ENCODE assay signal across 7 mouse cellular contexts in the genomic region with DNA sequence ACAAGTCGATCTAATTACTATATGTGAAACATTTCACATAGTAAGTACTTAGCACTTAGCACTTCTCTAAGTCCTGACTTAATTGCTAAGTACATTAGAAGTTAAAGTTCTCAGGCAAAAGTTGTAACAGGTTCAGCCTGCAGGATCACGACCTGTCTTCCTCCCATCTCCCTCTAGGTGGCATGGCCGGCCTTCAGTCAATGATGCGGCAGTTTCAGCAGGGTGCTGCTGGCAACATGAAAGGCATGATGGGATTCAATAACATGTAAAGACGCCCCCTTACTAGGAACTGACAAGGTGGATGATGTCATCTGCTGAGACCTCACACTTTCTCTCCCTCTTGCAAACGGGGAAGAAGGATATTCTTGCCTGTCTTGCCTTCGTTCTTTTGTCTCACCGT. TPM values are rescaled to one million over a fixed set of nuclear protein-coding genes. Genes with fewer than 3 reads are reported as not detected.
DNase-seq lines count a peak whose midpoint lies in the region; ATAC-seq and TF ChIP-seq lines count a peak whose summit lies in the region.
"Not testable (repeated sequence)": the region's sequence is repeated elsewhere in the genome, so short reads cannot be mapped to it uniquely, and the experiment has no call there.

No protein-coding gene starts in this region.

- H3K4me2 ChIP-seq in intestine, embryonic 16.5 days (ENCODE audit: low read depth, low read length); liver, postnatal 0 days (ENCODE audit: low read depth, low read length): not testable (repeated sequence)

- H3K4me3 ChIP-seq in G1E (ENCODE audit: low read depth, low read length); intestine, embryonic 16.5 days (ENCODE audit: low read length); liver, postnatal 0 days (ENCODE audit: low read depth, low read length): not testable (repeated sequence)

- H3K9ac ChIP-seq in intestine, embryonic 16.5 days (ENCODE audit: low read depth, low read length); liver, postnatal 0 days (replicated peaks): not testable (repeated sequence)

- H3K27me3 ChIP-seq in G1E (ENCODE audit: insufficient read depth, low read length); intestine, embryonic 16.5 days (replicated peaks; ENCODE audit: control insufficient read depth, insufficient read depth, low read length); liver, postnatal 0 days (ENCODE audit: insufficient read depth, low read length): not testable (repeated sequence)

- H3K4me1 ChIP-seq in G1E (ENCODE audit: insufficient read depth, low read depth, low read length); intestine, embryonic 16.5 days (ENCODE audit: control insufficient read depth, insufficient read depth, low read length); liver, postnatal 0 days (ENCODE audit: insufficient read depth): not testable (repeated sequence)

- not testable (repeated sequence) for H3K36me3 ChIP-seq in G1E (replicated peaks); intestine, embryonic 16.5 days (ENCODE audit: control insufficient read depth, insufficient read depth, low read length); liver, postnatal 0 days (replicated peaks; ENCODE audit: insufficient read depth, low read length)

- TF ChIP-seq CTCF in G1E (IDR thresholded peaks at IDR 0.05; ENCODE audit: low read depth, low read length); liver, postnatal 0 days (IDR thresholded peaks at IDR 0.05; ENCODE audit: low read depth): not testable (repeated sequence)

- H3K9me3 ChIP-seq in G1E (replicated peaks); intestine, embryonic 16.5 days (ENCODE audit: control insufficient read depth, low read length); liver, postnatal 0 days (ENCODE audit: low read length): not testable (repeated sequence)

- no CpG with 5 or more reads among the region's 8 CpGs for WGBS in intestine, embryonic 16.5 days
- WGBS in liver, postnatal 0 days (ENCODE audit: insufficient replicate concordance): no CpG with 5 or more reads among the region's 8 CpGs

- TF ChIP-seq EP300 in liver, postnatal 0 days (IDR thresholded peaks at IDR 0.05; ENCODE audit: low read depth): not testable (repeated sequence)

- H3K27ac ChIP-seq in intestine, embryonic 16.5 days (ENCODE audit: low read length); liver, postnatal 0 days (ENCODE audit: low read depth): not testable (repeated sequence)

- not testable (repeated sequence) for DNase-seq in G1E (ENCODE audit: low spot score); liver, postnatal 0 days

- ATAC-seq in G1E (ENCODE audit: extremely low read depth, insufficient number of reproducible peaks, low FRiP score, poor library complexity, severe bottlenecking): peak; percentile 72
- ATAC-seq in erythroblast, adult 5-6 weeks (replicated peaks; ENCODE audit: low FRiP score, poor library complexity, severe bottlenecking): peak; percentile 84
- ATAC-seq in granulocyte monocyte progenitor cell, adult 5-6 weeks (replicated peaks; ENCODE audit: poor library complexity, severe bottlenecking): peak; percentile 93
- ATAC-seq in intestine, embryonic 16.5 days: 0 out of 2 replicates have a peak, but pooled peaks have one; percentile 26
- ATAC-seq in liver, postnatal 0 days: 0 out of 2 replicates have a peak, but pooled peaks have one; percentile 47
- ATAC-seq in megakaryocyte progenitor cell, adult 5-6 weeks (replicated peaks; ENCODE audit: poor library complexity): peak; percentile 99
- ATAC-seq in neutrophil, adult 5-6 weeks (ENCODE audit: extremely low read depth, insufficient number of reproducible peaks, low FRiP score, poor library complexity, severe bottlenecking): peak; percentile 48; the same call in 1 of the 2 replicates

RNA-seq across cellular contexts. Expression of a gene that starts 32.0 kb away (rescaled TPM):
- total RNA-seq in G1E (2014; fragmentation: Nextera tagmentation) (102 and 121 TPM in 2 replicates), G1E (2017) (138 and 154 TPM in 2 replicates)
- polyA plus RNA-seq in G1E (2012): 1.5 and 2.3 TPM in 2 replicates
- total RNA-seq in erythroblast, adult 5-6 weeks (2015; ENCODE audit: low replicate concordance): 18.8 and 24.7 TPM in 2 replicates
- total RNA-seq in erythroblast, adult 5-6 weeks (2017; ENCODE audit: low replicate concordance): 29.8 and 35.9 TPM in 2 replicates
- total RNA-seq in granulocyte monocyte progenitor cell, adult 5-6 weeks (2014; fragmentation: Nextera tagmentation): 39.1 and 52.6 TPM in 2 replicates
- 102 and 105 TPM in 2 replicates for total RNA-seq in granulocyte monocyte progenitor cell, adult 5-6 weeks (2017)
- 66.9 and 67.1 TPM in 2 replicates for polyA plus RNA-seq in intestine, embryonic 16.5 days (2015; fragmentation: Nextera tagmentation; extraction: Ambion mirVana)
- 30.3 and 30.4 TPM in 2 replicates for polyA plus RNA-seq in liver, postnatal 0 days (2015; fragmentation: Nextera tagmentation; extraction: Ambion mirVana)
- total RNA-seq in megakaryocyte progenitor cell, adult 5-6 weeks (2015): 75.0 and 76.0 TPM in 2 replicates
- 87.7 and 93.8 TPM in 2 replicates for total RNA-seq in megakaryocyte progenitor cell, adult 5-6 weeks (2017)
- 74.8 and 79.0 TPM in 2 replicates for total RNA-seq in neutrophil, adult 5-6 weeks (2017)

RNA-seq across cellular contexts. Expression of a gene that starts 37.4 kb away (rescaled TPM):
- 50.0 and 52.7 TPM in 2 replicates for total RNA-seq in G1E (2014; fragmentation: Nextera tagmentation)
- total RNA-seq in G1E (2017): 38.5 and 40.4 TPM in 2 replicates
- 3.0 and 4.0 TPM in 2 replicates for polyA plus RNA-seq in G1E (2012)
- total RNA-seq in erythroblast, adult 5-6 weeks (2015; ENCODE audit: low replicate concordance): 11.9 and 13.8 TPM in 2 replicates
- 4.0 and 7.2 TPM in 2 replicates for total RNA-seq in erythroblast, adult 5-6 weeks (2017; ENCODE audit: low replicate concordance)
- total RNA-seq in granulocyte monocyte progenitor cell, adult 5-6 weeks (2014; fragmentation: Nextera tagmentation): 34.0 and 34.8 TPM in 2 replicates
- 24.6 and 36.7 TPM in 2 replicates for total RNA-seq in granulocyte monocyte progenitor cell, adult 5-6 weeks (2017)
- polyA plus RNA-seq in intestine, embryonic 16.5 days (2015; fragmentation: Nextera tagmentation; extraction: Ambion mirVana): 16.7 and 18.5 TPM in 2 replicates
- polyA plus RNA-seq in liver, postnatal 0 days (2015; fragmentation: Nextera tagmentation; extraction: Ambion mirVana): 5.5 and 5.9 TPM in 2 replicates
- 36.1 and 38.1 TPM in 2 replicates for total RNA-seq in megakaryocyte progenitor cell, adult 5-6 weeks (2015)
- 22.5 and 27.9 TPM in 2 replicates for total RNA-seq in megakaryocyte progenitor cell, adult 5-6 weeks (2017)
- total RNA-seq in neutrophil, adult 5-6 weeks (2017): 6.3 and 8.8 TPM in 2 replicates

RNA-seq across cellular contexts. Expression of a gene that starts 40.8 kb away (rescaled TPM):
- total RNA-seq in G1E (2014; fragmentation: Nextera tagmentation): 52.3 and 59.3 TPM in 2 replicates
- 35.7 and 39.2 TPM in 2 replicates for total RNA-seq in G1E (2017)
- 1.2 and 1.6 TPM in 2 replicates for polyA plus RNA-seq in G1E (2012)
- total RNA-seq in erythroblast, adult 5-6 weeks (2015; ENCODE audit: low replicate concordance): 6.7 and 13.3 TPM in 2 replicates
- 7.4 and 9.6 TPM in 2 replicates for total RNA-seq in erythroblast, adult 5-6 weeks (2017; ENCODE audit: low replicate concordance)
- total RNA-seq in granulocyte monocyte progenitor cell, adult 5-6 weeks (2014; fragmentation: Nextera tagmentation): 25.8 and 31.2 TPM in 2 replicates
- 28.6 and 30.4 TPM in 2 replicates for total RNA-seq in granulocyte monocyte progenitor cell, adult 5-6 weeks (2017)
- 9.6 and 10.2 TPM in 2 replicates for polyA plus RNA-seq in intestine, embryonic 16.5 days (2015; fragmentation: Nextera tagmentation; extraction: Ambion mirVana)
- polyA plus RNA-seq in liver, postnatal 0 days (2015; fragmentation: Nextera tagmentation; extraction: Ambion mirVana): 4.3 TPM in 2 replicates
- 29.9 and 35.3 TPM in 2 replicates for total RNA-seq in megakaryocyte progenitor cell, adult 5-6 weeks (2015)
- 25.2 and 26.0 TPM in 2 replicates for total RNA-seq in megakaryocyte progenitor cell, adult 5-6 weeks (2017)
- 24.4 and 25.4 TPM in 2 replicates for total RNA-seq in neutrophil, adult 5-6 weeks (2017)

Comparison
In these comparisons a context has a peak if more than half of its experiments do, and no peak if none do; other contexts are left out.
1. ATAC-seq: peak in every context shown above with its lines; median percentile 99 in megakaryocyte progenitor cell, adult 5-6 weeks; 93 in granulocyte monocyte progenitor cell, adult 5-6 weeks; 84 in erythroblast, adult 5-6 weeks; 72 in G1E; 48 in neutrophil, adult 5-6 weeks; 47 in liver, postnatal 0 days; 26 in intestine, embryonic 16.5 days.